Mouse (Mus musculus): ENCODE results near the gene Syne3.
A peak's percentile ranks its signal among the peaks of the same experiment; 100 is the strongest.

The Syne3 gene

GRCm38 (mm10) chr12:104960421-104960820 is 49.2 kb downstream of the Syne3 start:
- no peak for DNase-seq

DNA sequence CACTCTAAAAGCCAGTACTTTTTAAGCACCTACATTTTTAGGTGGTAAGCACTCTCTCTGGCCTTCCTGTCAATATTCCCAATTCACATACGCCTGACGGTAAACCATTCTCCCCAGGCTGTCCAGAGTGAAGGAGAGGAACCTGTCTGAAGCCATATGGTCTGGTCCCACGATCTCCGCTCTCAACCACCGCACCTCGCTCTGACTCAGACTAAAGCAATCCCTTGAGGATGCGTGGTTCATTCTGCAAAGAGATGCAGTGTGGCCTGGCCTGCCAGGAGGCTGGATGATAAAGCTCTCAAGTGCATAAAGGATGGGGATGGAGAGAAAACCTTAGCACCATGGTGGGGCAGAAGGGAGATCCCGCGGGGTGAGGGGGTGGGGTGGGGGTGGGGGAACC is 49.6 kb downstream of the Syne3 start:
- no peak for DNase-seq

DNA sequence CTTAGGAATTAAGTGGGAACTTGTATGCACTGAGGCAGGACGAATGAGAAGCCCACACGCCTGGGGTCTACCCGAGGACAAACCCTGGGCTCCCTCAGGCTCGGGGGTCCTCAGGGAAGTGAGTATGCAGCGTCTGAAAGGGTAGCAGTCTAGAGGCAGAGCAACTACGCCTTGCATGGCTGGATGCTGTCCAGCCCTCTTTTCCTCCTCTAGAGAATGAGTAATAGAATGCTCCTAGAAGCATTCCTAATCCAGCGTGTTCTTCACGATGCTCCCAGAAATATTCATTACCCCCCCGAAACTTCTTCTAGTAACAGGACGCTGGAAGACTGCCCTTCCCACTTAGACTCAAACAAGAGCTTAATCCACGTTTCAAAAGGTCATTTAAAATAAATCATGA is 51.3 kb downstream of the Syne3 start:
- no peak for DNase-seq

DNA sequence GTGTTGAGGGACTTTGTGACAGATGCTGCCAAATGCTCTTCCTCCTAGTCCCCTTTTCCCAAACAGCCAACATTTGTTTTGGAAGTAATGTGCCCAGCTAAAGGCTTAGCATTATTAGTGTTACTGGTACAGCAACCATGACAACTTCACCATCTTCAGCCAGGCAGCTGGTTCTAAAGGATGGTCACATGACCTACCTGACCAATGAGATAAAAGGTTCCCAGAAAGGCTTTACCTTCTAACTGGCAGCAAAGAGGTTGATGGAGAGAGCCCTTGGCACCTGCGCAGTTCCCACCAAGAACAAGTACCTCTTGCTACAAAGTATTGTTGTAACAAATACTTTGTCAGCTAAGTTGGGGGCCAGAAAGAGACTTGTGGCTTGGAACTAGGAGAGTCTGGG is 52.4 kb downstream of the Syne3 start:
- DNase-seq = no peak

DNA sequence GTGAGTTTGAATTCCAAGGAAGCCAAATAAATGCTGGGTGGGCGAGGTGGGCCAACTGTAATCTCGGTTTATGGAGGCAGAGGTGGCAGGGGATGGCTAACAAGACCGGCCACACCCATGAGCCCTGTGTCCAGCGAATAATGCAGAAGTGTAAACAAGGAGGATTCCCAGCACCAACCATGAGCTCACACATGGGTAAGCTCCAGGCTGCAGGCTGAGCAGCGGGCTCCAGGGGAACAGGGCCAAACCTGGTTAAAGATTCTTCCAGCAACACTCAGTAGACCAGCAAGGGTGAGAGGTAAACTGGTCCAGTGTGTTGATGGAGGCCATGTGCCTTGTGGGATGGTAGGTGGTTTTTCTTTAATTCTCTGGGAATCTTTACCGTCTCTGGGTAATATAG is 53.2 kb downstream of the Syne3 start:
- DNase-seq = no peak

DNA sequence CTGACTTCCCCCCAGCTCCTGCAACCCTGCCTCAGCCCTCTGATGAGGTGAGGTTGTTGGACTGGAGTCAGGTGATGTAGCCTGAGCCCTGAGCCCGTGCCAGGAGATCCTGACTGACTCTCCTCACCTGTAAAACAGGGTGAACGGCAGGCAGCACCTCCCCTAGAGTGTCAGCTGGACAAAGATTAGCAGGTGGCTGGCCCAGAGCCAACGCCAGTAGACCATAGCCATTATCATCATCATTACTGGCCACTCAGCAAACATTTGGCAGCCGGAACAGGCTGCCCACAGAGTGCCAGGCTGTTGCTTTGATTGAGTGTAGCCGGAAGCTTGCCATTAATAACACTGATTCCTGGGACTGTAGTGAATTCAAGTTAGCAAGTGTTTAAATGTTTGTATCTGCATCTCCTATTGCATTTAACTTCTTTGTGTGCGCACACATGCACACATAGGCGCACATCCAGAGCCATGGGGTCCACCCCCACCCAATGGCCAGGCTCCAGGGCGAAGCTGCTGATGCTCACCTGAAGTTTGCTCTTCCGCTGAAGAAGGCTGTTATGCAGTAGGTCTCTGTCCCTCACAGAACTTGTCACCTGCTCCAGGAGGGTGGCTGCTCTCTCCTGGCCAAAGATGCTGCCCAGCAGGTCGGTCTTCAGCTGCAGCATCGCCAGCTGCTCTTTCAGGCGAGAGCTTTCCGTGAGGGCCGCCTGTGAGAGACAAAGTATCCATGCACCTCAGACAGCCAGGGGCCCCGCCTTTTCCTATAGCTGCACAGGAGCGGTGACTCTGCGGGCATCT is 54.4 kb downstream of the Syne3 start:
- DNase-seq = no peak

GRCm38 (mm10) chr12:104953941-104954340 is 55.7 kb downstream of the Syne3 start:
- DNase-seq = peak; percentile 37

DNA sequence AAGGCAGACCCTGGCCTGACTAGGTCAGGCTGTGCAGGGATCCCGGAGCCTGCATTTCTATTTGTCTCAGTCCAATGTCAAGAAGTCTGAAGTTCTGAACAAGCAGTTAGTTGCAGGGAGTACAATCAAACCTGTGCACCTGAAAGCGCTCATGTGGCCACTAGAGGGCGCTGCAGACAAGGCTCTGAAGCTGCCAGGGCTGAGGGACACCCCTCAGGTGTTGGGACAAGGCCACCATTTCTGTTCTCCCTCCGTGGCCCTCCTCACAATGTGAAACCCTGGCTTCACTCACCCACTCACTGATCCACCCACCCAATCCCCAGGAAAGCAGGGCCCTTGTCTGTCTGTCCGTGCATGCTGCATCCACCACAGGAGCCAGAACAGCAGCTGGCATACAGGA is 57.2 kb downstream of the Syne3 start:
- DNase-seq = peak; percentile 82

- DNase-seq = no peak
Measured at GRCm38 (mm10) chr12:104947911-104948310, 61.7 kb downstream of the Syne3 start.

DNA sequence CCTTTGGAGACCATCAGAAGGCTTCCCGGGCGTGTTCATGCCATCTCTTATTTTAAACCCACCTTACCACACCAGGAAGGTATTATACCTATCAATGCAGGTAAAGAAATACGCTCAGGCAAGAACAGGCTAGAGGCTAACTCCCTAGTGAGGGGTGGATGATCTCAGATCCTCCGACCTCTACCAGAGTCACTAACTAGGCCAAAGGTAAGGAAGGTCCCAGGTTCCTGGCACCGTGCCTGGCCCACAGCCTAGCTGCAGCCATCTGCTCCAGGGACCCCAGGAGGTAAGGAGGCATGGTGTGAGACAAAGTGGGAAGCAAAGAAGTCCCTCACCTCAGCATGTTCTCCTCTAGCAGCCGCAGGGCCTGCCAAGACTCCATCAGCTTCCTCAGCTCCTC is 63.4 kb downstream of the Syne3 start:
- no peak for DNase-seq

DNA sequence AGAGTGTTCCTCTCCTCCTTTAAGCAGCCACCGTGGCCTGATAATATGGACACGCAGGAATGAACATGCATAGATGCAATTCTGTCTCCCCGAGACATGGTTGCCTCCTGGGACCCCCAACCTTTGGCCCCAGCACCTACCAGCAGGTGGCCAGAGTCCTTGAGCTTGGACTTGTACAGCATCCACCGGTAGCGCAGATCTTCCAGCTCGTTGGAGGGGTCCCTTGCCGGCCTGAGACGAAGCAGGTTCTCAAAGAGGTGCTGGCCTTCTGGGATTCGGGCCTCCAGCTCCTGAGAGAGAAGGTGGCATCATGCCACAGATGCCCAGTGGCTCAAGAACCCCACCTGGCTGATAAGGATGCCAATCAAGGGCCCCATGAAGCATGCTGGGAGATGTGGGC is 69.1 kb downstream of the Syne3 start:
- DNase-seq = no peak

DNA sequence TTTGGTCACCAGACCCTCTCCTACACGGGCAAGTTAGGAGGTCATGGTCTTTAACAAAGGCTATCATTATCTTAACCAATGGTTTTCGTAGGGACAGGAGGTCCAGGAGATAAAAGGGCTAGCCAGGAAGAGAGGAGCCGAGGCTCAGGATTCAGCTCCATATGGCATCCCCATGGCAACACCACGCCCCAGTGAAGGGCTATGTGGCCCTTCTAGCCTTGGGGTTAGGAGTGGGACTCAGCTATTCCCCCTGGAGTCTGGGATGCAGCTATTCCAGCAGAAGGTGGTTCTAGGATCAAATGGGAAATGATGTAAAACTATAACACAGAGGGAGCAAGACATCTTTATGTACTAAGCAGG is 69.6 kb downstream of the Syne3 start:
- no peak for DNase-seq

DNA sequence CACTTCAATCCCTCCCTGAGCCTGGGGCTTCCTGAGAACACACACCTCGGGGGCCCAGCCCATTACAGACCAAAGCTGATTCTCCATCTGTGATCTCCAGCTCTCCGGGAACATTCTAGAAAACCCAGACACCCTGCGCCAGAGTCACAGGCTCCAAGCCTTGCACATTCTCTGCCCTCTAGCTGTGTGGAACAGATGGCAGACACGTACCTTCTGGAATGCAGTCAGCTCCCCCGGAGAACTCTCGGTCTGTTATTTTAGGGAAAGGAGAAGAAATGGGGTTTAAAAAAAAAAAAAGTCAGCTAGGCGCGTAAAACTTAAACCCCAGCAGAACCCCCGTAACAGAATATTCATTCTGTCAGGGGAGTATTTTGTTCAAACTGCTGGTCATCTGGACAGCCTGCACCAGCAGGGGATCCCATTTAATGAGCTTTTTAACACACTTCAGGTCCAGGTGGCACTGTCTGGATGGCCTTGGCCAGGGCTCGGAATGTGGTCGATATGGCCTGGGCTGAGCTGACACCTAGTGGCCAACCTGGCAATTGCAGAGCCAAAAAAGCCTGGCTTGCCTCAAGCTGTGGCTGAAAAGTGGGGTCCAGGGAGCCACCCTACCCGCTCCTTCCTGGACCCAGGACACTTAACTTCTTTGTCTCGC is 70.1 kb downstream of the Syne3 start:
- DNase-seq = peak; percentile 81

GRCm38 (mm10) chr12:104938935-104939334 is 70.7 kb downstream of the Syne3 start:
- DNase-seq = no peak

DNA sequence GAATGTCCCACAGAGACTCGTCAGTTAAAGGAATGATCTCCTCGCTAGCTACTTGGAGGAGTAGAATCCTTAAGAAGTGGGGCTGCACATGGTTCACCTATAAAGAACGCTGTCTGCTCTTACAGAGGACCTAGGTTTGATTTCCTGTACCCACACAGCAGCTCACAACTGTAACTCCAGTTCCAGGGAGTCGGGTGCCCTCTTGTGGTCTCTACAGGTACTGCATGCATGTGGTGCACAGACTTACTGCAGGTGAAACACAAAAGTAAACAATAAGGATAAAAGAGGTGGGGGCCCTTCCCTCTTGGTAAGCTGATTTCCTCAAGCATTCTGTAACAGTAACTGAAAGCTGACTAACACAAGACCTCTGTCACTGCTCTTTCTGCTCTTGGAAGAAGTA is 73.4 kb downstream of the Syne3 start:
- DNase-seq = no peak

GRCm38 (mm10) chr12:104935144-104935543 is 74.5 kb downstream of the Syne3 start:
- no peak for DNase-seq

DNA sequence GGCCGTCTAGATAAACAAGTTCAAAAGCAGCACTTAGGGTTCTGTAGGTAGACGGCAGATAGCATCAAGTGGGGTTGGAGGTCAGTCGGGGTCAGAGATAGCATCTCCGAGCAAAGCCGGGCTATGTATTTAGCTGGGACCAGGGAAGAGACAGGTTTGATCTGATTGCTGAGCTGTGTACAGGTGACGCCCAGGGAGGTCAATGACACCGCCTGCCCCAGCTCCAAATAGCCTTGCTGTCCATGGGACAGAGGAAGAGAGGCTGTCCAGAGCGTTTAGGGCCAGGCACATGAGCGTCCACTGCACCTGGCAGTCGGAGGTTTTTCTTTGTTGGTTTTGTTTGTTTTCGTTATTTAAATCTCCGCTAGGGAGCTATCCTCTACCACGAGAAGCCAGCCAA is 75.8 kb downstream of the Syne3 start:
- DNase-seq = no peak

GRCm38 (mm10) chr12:104933217-104933616 is 76.4 kb downstream of the Syne3 start:
- no peak for DNase-seq

DNA sequence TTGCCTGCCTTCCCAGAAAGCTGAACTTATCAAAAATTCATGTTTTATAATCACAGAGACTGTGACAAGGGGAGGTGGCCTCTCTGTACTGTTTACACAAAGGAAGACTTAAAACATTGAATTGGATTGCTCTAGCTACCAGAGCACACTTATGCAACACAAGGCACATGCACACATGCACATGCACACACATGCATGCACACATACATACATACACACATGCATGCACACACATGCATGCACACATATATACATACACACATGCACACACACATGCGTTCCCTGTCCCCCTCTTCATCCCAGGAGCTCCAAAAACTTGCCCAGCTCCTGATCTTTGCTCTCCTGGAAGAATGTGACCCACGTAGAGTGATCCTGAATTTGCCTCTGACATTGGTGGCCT is 83.8 kb downstream of the Syne3 start:
- no peak for DNase-seq

GRCm38 (mm10) chr12:104925035-104925434 is 84.6 kb downstream of the Syne3 start:
- DNase-seq = no peak

- no peak for DNase-seq
Measured at GRCm38 (mm10) chr12:104924546-104924945, 85.1 kb downstream of the Syne3 start.

- DNase-seq = no peak
Measured at GRCm38 (mm10) chr12:104923948-104924388, 85.6 kb downstream of the Syne3 start.

DNA sequence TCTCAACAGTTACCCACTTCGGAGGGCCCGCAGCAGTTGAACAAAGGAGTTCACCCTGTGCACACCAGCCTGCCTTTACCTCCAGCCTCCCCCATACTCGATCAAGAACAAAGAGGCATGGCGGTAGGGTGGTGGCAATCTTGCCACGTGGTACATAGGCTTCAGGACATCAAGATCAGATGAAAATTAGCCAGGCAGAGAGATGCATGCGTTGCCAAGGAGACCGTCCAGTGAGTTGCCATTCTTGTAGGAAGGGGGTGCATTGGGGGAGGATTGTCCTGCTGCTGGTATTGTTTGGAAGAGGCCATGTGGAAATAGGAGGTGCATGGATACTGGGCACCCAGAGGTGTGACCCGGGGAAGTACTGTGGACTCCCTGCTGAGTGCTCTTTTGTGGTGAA is 87.0 kb downstream of the Syne3 start:
- DNase-seq = no peak

DNA sequence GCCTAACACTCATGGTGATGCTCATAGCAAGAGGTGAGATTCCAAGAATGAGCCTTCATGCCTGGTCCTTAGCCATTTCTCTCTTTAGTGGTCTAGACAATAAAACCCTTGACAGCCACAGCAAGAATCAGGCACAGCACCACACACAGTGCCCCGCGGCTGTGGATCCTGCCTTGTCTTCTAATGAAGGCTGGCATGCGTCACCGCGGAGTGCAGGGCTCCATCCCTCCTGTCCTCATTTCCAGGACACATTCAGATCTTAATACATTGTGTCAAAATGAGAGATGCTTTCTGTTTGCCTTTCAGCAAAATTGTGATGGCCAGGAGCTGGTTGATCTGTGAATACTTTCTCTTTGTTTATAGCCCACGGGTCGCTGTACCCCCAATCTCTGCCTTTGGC is 88.5 kb downstream of the Syne3 start:
- no peak for DNase-seq

DNA sequence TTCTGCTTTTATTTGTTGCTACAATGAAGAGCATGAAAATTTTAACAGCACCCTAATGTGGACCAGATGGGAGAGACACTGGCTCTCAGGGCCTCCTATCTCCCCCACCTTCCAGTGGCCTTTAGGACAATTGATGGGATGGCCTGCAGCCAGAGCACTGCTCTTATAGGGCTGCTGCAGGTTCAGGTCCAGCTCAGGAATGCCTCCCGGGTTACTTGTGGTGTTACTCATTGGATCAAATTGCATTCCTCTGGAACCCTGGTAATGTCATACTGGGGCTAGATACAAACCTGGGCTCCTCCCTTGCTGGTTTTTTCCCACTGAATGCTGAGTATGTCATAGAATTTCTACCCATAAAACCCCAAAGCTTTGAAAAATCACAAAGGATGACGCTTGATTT is 90.4 kb downstream of the Syne3 start:
- DNase-seq = no peak

Measured in right cerebral cortex, postnatal 14 days (tissue).